Mouse (Mus musculus): Measurements from ENCODE around the gene Atxn7. TPM values are rescaled to one million over a fixed set of nuclear protein-coding genes. Genes with fewer than 3 reads are reported as not detected.

The Atxn7 gene
- polyA plus RNA-seq, 1 experiment from 2014 or later: 2.1 TPM

- H3K27ac ChIP-seq (ENCODE audit: low read depth): no peak overlapping the region
- peaks cover 3% of the 10 kb centered on the region for H3K4me1 ChIP-seq (ENCODE audit: insufficient read depth)
- no peaks in the 10 kb centered on the region for H3K9me3 ChIP-seq (ENCODE audit: low read length)
- ATAC-seq: no peak
- H3K27me3 ChIP-seq (ENCODE audit: insufficient read depth, low read length): no peaks in the 10 kb centered on the region
- no peak overlapping the region for H3K4me3 ChIP-seq (ENCODE audit: low read depth, low read length)
- DNase-seq: no peak
- H3K9ac ChIP-seq (replicated peaks): no peak overlapping the region
- 81% methylated on average over 2 of the region's 2 CpGs for WGBS (ENCODE audit: insufficient replicate concordance)
- peaks cover 22% of the 10 kb centered on the region for H3K36me3 ChIP-seq (replicated peaks; ENCODE audit: insufficient read depth, low read length)
- no peak overlapping the region for H3K4me2 ChIP-seq (ENCODE audit: low read depth, low read length)
- TF ChIP-seq CTCF (IDR thresholded peaks at IDR 0.05; ENCODE audit: low read depth) (no peak), EP300 (IDR thresholded peaks at IDR 0.05; ENCODE audit: low read depth) (no peak)
These were observed 143.7 kb downstream of the Atxn7 start for GRCm38 (mm10) chr14:14104930-14105318.

GRCm38 (mm10) chr14:14110710-14111109, 149.5 kb downstream of the Atxn7 start:
- ATAC-seq (no peak), DNase-seq (no peak)
- Histone ChIP-seq H3K4me1 (ENCODE audit: insufficient read depth) (no peaks in the 10 kb centered on the region), H3K4me2 (ENCODE audit: low read depth, low read length) (no peak overlapping the region), H3K9me3 (ENCODE audit: low read length) (no peaks in the 10 kb centered on the region), H3K4me3 (ENCODE audit: low read depth, low read length) (no peak overlapping the region), H3K36me3 (replicated peaks; ENCODE audit: insufficient read depth, low read length) (peaks cover 49% of the 10 kb centered on the region), H3K9ac (replicated peaks) (no peak overlapping the region), H3K27me3 (ENCODE audit: insufficient read depth, low read length) (no peaks in the 10 kb centered on the region), H3K27ac (ENCODE audit: low read depth) (no peak overlapping the region)
- WGBS (ENCODE audit: insufficient replicate concordance): 85% methylated on average over 4 of the region's 4 CpGs
- TF ChIP-seq EP300 (IDR thresholded peaks at IDR 0.05; ENCODE audit: low read depth) (no peak), CTCF (IDR thresholded peaks at IDR 0.05; ENCODE audit: low read depth) (no peak)

GRCm38 (mm10) chr14:14120230-14121096, 159.2 kb downstream of the Atxn7 start, which contains the start of gene Psmd6:
Gene Psmd6, minus strand, starts transcription at chr14:14120984.
- Histone ChIP-seq H3K9me3 (ENCODE audit: low read length) (no peaks in the 10 kb centered on the region), H3K27me3 (ENCODE audit: insufficient read depth, low read length) (no peaks in the 10 kb centered on the region), H3K27ac (ENCODE audit: low read depth) (peak within 1 kb of the TSS; percentile 85), H3K4me3 (ENCODE audit: low read depth, low read length) (peak within 1 kb of the TSS; percentile 100), H3K4me2 (ENCODE audit: low read depth, low read length) (peak within 1 kb of the TSS; percentile 90), H3K9ac (replicated peaks) (peak within 1 kb of the TSS; percentile 100), H3K4me1 (ENCODE audit: insufficient read depth) (peaks cover 11% of the 10 kb centered on the region; the same call in 1 of the 2 replicates), H3K36me3 (replicated peaks; ENCODE audit: insufficient read depth, low read length) (peaks cover 24% of the 10 kb centered on the region)
- WGBS (ENCODE audit: insufficient replicate concordance): under 1% methylated on average over 68 of the region's 68 CpGs
- peak; percentile 97 for ATAC-seq
- peak; percentile 98 for TF ChIP-seq CTCF (IDR thresholded peaks at IDR 0.05; ENCODE audit: low read depth)
- no peak for TF ChIP-seq EP300 (IDR thresholded peaks at IDR 0.05; ENCODE audit: low read depth)
- DNase-seq: peak; percentile 92

Other genes starting within 250 kb of the Atxn7 start
- gene Gm281, start 47.0 kb upstream of the Atxn7 start, polyA plus RNA-seq (2015; fragmentation: Nextera tagmentation; extraction: Ambion mirVana): not detected in 2 replicates
- gene Thoc7, start 412 bp downstream of the Atxn7 start, polyA plus RNA-seq (2015; fragmentation: Nextera tagmentation; extraction: Ambion mirVana): 113 and 123 TPM in 2 replicates
- 101 and 106 TPM in 2 replicates for gene Psmd6, start 159.5 kb downstream of the Atxn7 start, polyA plus RNA-seq (2015; fragmentation: Nextera tagmentation; extraction: Ambion mirVana)
- not detected in 2 replicates for gene Olfr720, start 225.4 kb downstream of the Atxn7 start, polyA plus RNA-seq (2015; fragmentation: Nextera tagmentation; extraction: Ambion mirVana)